Mouse (Mus musculus): ENCODE measurements around the gene Zdhhc16. TPM values are rescaled to one million over a fixed set of nuclear protein-coding genes. Genes with fewer than 3 reads are reported as not detected.

Gene Zdhhc16
- 10 to 100 TPM; 38.3 to 47.9 TPM for total RNA-seq (2023)

GRCm38 (mm10) chr19:41933179-41934086, at the start of gene Zdhhc16, which contains the start of gene Exosc1:
Gene Zdhhc16 (plus strand): TSS chr19:41933480.
Gene Exosc1 (minus strand): TSS chr19:41933423.

DNA sequence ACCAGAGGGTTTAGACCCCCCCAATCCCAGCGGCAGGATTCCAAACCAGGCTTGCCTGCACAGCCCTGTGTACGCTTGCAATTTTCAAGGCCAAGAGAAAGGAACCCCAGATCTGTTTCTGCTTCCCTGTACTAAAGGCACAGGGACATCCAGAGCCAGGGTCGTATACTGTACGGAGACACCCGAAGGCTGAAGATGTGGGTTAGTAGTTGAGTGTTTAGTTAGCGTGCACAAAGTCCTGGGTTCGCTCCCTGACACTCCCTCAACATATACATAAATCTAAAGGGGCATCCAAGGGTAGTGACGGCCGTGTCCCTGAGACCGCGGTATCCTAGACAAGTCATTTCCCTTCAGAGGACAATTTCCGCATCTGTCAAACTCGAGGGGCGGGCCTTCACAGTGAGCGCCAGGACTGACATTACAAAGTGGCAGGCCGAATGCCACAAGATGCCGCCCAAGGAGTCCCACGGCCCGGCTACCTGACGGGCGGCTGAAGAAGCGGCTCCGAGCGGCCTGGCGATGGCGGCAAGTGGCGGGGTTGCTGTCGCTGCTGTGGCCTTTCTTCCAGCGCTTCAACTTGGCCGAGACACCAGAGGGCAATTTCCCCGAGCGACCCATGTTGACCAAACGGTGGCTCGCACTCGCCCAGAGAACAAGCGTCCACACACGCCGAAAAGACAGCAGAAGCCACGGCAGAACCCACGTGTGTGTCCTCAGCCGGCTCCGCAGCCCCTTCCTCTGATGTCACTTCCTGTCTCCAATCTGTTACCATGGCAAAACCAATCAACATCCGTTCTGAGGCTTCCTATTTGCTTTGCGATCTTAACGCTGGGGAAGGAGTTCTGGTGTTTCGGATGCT, 37.6 kb upstream of the Zdhhc16 start, which contains the start of gene Rrp12:
Gene Rrp12, minus strand, starts transcription at position 714 of the 859 bp plus-strand sequence.

DNA sequence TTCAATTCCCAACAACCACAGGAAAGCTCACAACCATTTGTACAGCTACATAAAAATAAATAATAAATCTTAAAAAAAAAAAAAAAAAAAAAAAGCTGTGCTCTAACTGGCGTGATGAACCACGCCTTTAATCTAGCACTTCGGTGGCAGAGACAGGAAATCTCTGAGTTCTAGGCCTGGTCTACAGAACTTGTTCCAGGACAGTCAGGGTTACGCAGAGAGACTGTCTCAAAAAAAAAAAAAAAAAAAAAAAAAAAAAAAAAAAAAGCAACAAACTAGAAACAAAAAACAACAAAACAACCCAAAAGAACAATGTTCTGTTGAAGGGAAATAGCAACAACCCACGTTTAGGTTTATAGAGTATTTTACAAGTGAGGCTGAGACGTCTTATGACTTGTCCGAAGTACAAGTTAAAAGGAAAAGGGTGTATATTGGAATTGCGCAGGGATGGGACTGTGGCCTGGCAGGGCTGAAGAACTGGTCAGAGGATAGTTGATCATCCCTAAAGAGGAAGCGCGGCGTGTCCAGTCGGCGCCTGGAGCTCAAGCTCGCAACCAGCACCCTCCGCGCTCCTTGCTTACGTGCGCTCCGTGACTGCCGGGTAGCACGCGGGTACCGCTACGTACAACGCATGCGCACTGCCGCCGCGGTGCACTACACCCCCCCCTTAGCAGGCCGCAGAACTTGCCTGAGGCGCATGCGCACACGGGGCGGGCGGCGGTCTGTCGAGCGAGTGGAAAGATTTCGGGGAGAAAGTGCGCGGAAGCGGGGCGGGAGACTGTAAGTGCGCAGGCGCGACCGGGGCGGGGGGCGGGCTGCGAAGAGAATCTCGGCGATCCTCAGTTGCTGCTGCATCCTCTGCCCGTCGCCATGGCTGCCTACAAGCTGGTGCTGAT, 21.9 kb upstream of the Zdhhc16 start, which contains the start of gene Pgam1:
Gene Pgam1, plus strand, starts transcription at position 746 of the 896 bp plus-strand sequence.

GRCm38 (mm10) chr19:41980819-41981594, 47.7 kb downstream of the Zdhhc16 start, which contains the start of gene Mms19:
Gene Mms19 (minus strand): TSS chr19:41981157.

GRCm38 (mm10) chr19:41981595-41981927, 48.3 kb downstream of the Zdhhc16 start, which contains the start of gene Ubtd1:
Gene Ubtd1 (plus strand): TSS chr19:41981763.

Other genes with a start within 250 kb of the Zdhhc16 start
- gene Slit1, start 189.8 kb upstream of the Zdhhc16 start, total RNA-seq (2023), result not detected
- 1 to 10 TPM; 2.2 to 2.7 TPM for gene Arhgap19, start 131.4 kb upstream of the Zdhhc16 start, total RNA-seq (2023)
- gene Frat1, start 103.5 kb upstream of the Zdhhc16 start, total RNA-seq (2023), result 10 to 100 TPM; 53.0 to 53.4 TPM
- gene Frat2, start 85.3 kb upstream of the Zdhhc16 start, total RNA-seq (2023), result 100 to 1,000 TPM; 107 to 120 TPM
- 10 to 100 TPM; 28.4 to 31.6 TPM for gene Rrp12, start 37.3 kb upstream of the Zdhhc16 start, total RNA-seq (2023)
- gene Pgam1, start 21.6 kb upstream of the Zdhhc16 start, total RNA-seq (2023), result 10 to 100 TPM; 54.0 to 58.5 TPM
- gene Exosc1, start 57 bp upstream of the Zdhhc16 start, total RNA-seq (2023), result 10 to 100 TPM; 47.2 to 54.1 TPM
- gene Mms19, start 47.7 kb downstream of the Zdhhc16 start, total RNA-seq (2023), result 100 to 1,000 TPM; 101 to 136 TPM
- gene Ubtd1, start 48.3 kb downstream of the Zdhhc16 start, total RNA-seq (2023), result 1 to 10 TPM; 8.2 to 9.1 TPM
- not detected for gene Ankrd2, start 102.5 kb downstream of the Zdhhc16 start, total RNA-seq (2023)
- gene Hoga1, start 112.1 kb downstream of the Zdhhc16 start, total RNA-seq (2023), result under 1 TPM in 1 of 2 experiments, not detected in 1; 0.32 TPM
- not detected for gene 4933411K16Rik, start 118.8 kb downstream of the Zdhhc16 start, total RNA-seq (2023)
- gene Morn4, start 152.9 kb downstream of the Zdhhc16 start, total RNA-seq (2023), result under 1 TPM in 1 of 2 experiments, not detected in 1; 0.29 TPM
- 10 to 100 TPM; 40.9 to 47.4 TPM for gene Pi4k2a, start 157.0 kb downstream of the Zdhhc16 start, total RNA-seq (2023)
- gene Avpi1, start 195.6 kb downstream of the Zdhhc16 start, total RNA-seq (2023), result 1 to 10 TPM; 6.5 to 6.9 TPM
- 10 to 100 TPM; 14.6 to 15.8 TPM for gene Marveld1, start 213.9 kb downstream of the Zdhhc16 start, total RNA-seq (2023)
- gene Zfyve27, start 230.5 kb downstream of the Zdhhc16 start, total RNA-seq (2023), result 10 to 100 TPM; 71.5 to 75.2 TPM

Measured in T-cell, adult 66 days (primary cell).